Mouse (Mus musculus): Measurements from ENCODE around the gene Ap5b1. TPM values are rescaled to one million over a fixed set of nuclear protein-coding genes. Genes with fewer than 3 reads are reported as not detected.

Ap5b1 gene
- polyA plus RNA-seq, 1 experiment, result 37.1 TPM

DNA sequence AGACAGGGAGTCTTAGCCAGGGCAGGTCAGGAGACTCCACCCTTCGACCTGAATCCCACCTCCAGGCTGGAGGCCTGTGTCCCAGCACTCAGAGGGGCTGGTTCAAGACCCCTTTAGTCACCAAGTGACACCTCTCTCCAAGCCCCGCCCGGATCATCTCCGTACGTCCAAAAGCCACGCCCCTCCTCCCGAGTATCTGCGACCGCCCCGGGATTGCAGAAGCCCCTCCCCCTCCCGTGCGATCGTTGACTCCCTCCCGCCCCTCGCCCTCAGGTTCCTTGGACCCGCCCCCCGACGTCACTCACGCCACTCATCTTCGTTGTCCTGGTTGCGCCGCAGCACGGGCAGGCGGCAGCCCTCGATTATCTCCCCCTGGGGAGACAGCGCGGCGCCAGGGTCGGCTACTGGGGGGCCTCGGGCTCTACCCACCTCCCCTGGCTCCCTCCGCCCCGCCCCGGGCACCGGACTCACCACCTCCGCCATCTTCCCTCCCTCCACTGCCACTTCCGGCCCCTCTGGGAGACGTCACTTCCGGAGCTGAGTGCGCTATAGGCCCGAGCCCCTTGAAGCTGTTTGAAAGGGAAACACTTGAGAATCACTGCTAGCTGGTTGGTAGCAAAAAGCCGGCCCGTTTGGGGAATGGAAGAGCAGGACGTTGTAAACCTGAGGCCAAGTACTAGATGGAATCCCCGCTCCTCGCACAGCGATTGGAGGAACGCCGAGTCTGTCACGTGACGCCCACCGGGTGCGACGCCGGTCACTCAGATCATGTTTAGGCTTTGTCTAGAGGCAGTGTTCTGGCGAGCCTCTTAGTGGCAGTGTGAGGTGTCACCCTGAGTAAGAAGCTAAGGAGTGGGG, 42.0 kb downstream of the Ap5b1 start, which contains the start of gene Kat5:
Kat5 (minus strand) TSS at position 691 of the 858 bp plus-strand sequence.
- TF ChIP-seq POLR2A (IDR thresholded peaks at IDR 0.05; ENCODE audit: low read depth, low read length), result peak; percentile 76
- no peak; the same call in 1 of the 2 replicates for TF ChIP-seq CTCF (IDR thresholded peaks at IDR 0.05; ENCODE audit: extremely low read depth, insufficient read length, insufficient replicate concordance, low read depth, low read length)
- Histone ChIP-seq H3K36me3 (ENCODE audit: control insufficient read depth, insufficient read depth, low read length) (peaks cover 35% of the 10 kb centered on the region), H3K27me3 (ENCODE audit: control insufficient read depth, insufficient read depth, low read length) (no peaks in the 10 kb centered on the region), H3K4me3 (ENCODE audit: low read depth, low read length) (peak within 1 kb of the TSS; percentile 84), H3K27ac (ENCODE audit: insufficient read depth, low read depth, low read length) (peak within 1 kb of the TSS; percentile 88), H3K4me1 (ENCODE audit: control insufficient read depth, insufficient read depth, insufficient read length, low read length) (no peaks in the 10 kb centered on the region; the same call in 1 of the 2 replicates)
- WGBS, result 1% methylated on average over 55 of the region's 55 CpGs

DNA sequence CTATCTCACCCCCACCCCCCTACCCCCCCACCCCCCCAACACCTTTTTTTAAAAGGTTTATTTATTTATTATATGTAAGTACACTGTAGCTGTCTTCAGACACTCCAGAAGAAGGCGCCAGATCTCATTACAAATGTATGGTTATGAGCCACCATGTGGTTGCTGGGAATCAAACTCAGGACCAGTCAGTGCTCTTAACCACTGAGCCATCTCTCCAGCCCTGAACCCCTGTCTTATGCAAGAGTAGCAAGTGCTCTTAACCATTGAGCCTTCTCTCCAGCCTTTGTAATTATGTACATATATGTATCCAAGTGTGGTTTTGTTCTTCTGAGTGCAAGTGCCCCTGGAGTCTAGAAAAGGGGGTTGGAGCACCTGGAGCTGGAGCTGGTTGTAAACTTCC, 44.1 kb downstream of the Ap5b1 start:
- peaks cover 17% of the 10 kb centered on the region for H3K36me3 ChIP-seq (ENCODE audit: control insufficient read depth, insufficient read depth, low read length)
- 94% methylated on average over 1 of the region's 1 CpGs for WGBS
- H3K4me3 ChIP-seq (ENCODE audit: low read depth, low read length), result no peak overlapping the region
- no peaks in the 10 kb centered on the region; the same call in 1 of the 2 replicates for H3K4me1 ChIP-seq (ENCODE audit: control insufficient read depth, insufficient read depth, insufficient read length, low read length)
- no peaks in the 10 kb centered on the region for H3K27me3 ChIP-seq (ENCODE audit: control insufficient read depth, insufficient read depth, low read length)
- no peak overlapping the region for H3K27ac ChIP-seq (ENCODE audit: insufficient read depth, low read depth, low read length)
- TF ChIP-seq CTCF (IDR thresholded peaks at IDR 0.05; ENCODE audit: extremely low read depth, insufficient read length, insufficient replicate concordance, low read depth, low read length), result no peak
- no peak for TF ChIP-seq POLR2A (IDR thresholded peaks at IDR 0.05; ENCODE audit: low read depth, low read length)

DNA sequence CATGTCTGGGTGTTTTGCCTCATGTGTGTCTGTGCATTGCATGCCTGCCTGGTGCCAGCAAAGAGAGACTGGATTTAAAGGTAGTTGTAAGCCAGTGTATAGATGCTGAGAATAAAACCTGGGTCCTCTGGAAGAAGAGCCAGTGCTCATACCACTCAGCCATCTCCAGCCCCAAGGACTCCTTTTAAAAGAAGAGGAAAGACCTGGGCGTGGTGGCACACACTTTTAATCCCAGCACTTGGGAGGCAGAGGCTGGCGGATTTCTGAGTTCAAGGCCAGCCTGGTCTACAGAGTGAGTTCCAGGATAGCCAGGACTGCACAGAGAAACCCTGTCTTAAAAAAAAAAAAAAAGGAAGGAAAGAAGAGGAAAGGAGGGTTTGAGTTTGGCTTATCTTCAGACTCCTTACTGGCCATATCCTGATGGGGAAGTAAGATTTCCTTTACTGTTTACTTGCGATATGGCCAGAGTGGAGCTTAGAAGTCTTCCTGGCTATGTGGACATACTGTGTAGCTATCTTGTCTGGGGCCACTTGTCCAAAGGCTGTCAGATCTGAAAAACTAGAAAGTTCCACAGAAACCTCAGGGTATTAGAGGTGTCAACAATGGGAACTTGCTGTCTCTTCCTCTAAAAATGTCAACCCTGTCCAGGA, 45.1 kb downstream of the Ap5b1 start:
- H3K36me3 ChIP-seq (ENCODE audit: control insufficient read depth, insufficient read depth, low read length), result peaks cover 8% of the 10 kb centered on the region; the same call in 1 of the 2 replicates
- H3K4me3 ChIP-seq (ENCODE audit: low read depth, low read length), result no peak overlapping the region
- H3K4me1 ChIP-seq (ENCODE audit: control insufficient read depth, insufficient read depth, insufficient read length, low read length), result no peaks in the 10 kb centered on the region; the same call in 1 of the 2 replicates
- TF ChIP-seq POLR2A (IDR thresholded peaks at IDR 0.05; ENCODE audit: low read depth, low read length) (no peak), CTCF (IDR thresholded peaks at IDR 0.05; ENCODE audit: extremely low read depth, insufficient read length, insufficient replicate concordance, low read depth, low read length) (no peak)
- 72% methylated on average over 3 of the region's 3 CpGs for WGBS
- no peaks in the 10 kb centered on the region for H3K27me3 ChIP-seq (ENCODE audit: control insufficient read depth, insufficient read depth, low read length)
- H3K27ac ChIP-seq (ENCODE audit: insufficient read depth, low read depth, low read length), result no peak overlapping the region

DNA sequence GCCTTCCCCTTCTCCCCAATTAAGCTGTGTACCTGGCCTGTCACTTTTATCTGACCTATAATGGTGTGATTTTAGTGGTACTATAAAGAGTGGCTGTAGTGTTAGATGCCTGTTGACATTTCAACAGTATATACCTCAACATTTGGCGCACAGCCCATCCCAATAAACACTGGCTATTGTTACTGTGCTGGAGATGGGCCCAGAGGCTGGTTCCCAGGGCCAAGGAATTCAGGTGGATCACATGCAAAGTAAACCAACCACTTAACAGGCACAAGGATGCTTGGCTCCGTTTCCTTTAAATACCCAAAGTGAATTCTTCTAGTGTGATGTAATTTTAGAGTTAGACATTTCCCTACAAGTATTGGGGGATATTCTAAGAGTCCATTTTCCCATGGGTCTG, 47.1 kb downstream of the Ap5b1 start:
- Histone ChIP-seq H3K4me3 (ENCODE audit: low read depth, low read length) (no peak overlapping the region), H3K36me3 (ENCODE audit: control insufficient read depth, insufficient read depth, low read length) (no peaks in the 10 kb centered on the region), H3K4me1 (ENCODE audit: control insufficient read depth, insufficient read depth, insufficient read length, low read length) (peaks cover 4% of the 10 kb centered on the region; the same call in 1 of the 2 replicates), H3K27ac (ENCODE audit: insufficient read depth, low read depth, low read length) (no peak overlapping the region), H3K27me3 (ENCODE audit: control insufficient read depth, insufficient read depth, low read length) (no peaks in the 10 kb centered on the region)
- WGBS, result 16% methylated on average over 2 of the region's 2 CpGs
- TF ChIP-seq CTCF (IDR thresholded peaks at IDR 0.05; ENCODE audit: extremely low read depth, insufficient read length, insufficient replicate concordance, low read depth, low read length) (no peak), POLR2A (IDR thresholded peaks at IDR 0.05; ENCODE audit: low read depth, low read length) (no peak)

DNA sequence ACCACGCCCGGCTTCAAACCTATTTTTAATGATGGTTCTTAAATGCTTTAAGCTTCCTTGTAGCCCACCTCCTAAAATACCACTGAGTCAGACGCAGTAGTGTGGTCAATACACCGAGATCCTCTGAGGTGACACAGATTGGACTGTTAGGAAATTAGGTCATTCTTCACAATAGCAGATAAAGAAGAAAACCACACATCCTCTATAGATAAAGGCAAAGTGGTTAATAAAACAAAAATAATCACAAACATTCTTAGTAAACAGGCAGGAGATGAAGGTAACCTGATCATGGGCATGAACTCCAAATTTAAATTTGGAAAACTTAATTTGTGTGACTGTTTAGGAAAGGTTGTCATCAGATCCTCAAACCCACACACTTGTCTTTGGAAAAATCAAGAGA, 52.2 kb downstream of the Ap5b1 start:
- H3K27me3 ChIP-seq (ENCODE audit: control insufficient read depth, insufficient read depth, low read length), result no peaks in the 10 kb centered on the region
- no peak overlapping the region for H3K27ac ChIP-seq (ENCODE audit: insufficient read depth, low read depth, low read length)
- WGBS, result 78% methylated on average over 4 of the region's 4 CpGs
- peaks cover 4% of the 10 kb centered on the region; the same call in 1 of the 2 replicates for H3K4me1 ChIP-seq (ENCODE audit: control insufficient read depth, insufficient read depth, insufficient read length, low read length)
- TF ChIP-seq POLR2A (IDR thresholded peaks at IDR 0.05; ENCODE audit: low read depth, low read length), result no peak
- TF ChIP-seq CTCF (IDR thresholded peaks at IDR 0.05; ENCODE audit: extremely low read depth, insufficient read length, insufficient replicate concordance, low read depth, low read length), result no peak
- H3K4me3 ChIP-seq (ENCODE audit: low read depth, low read length), result no peak overlapping the region
- H3K36me3 ChIP-seq (ENCODE audit: control insufficient read depth, insufficient read depth, low read length), result no peaks in the 10 kb centered on the region

Other genes with a start within 250 kb of the Ap5b1 start
- not detected in 2 replicates for gene Catsper1, start 232.3 kb upstream of the Ap5b1 start, polyA plus RNA-seq (2012; rRNA removed)
- 226 and 874 TPM in 2 replicates for gene Cst6, start 218.5 kb upstream of the Ap5b1 start, polyA plus RNA-seq (2012; rRNA removed)
- 11.8 and 27.0 TPM in 2 replicates for gene Eif1ad, start 201.3 kb upstream of the Ap5b1 start, polyA plus RNA-seq (2012; rRNA removed)
- gene Banf1, start 200.9 kb upstream of the Ap5b1 start, polyA plus RNA-seq (2012; rRNA removed), result 63.6 and 100 TPM in 2 replicates
- gene Sart1, start 179.3 kb upstream of the Ap5b1 start, polyA plus RNA-seq (2012; rRNA removed), result 7.3 and 27.7 TPM in 2 replicates
- gene Tsga10ip, start 165.5 kb upstream of the Ap5b1 start, polyA plus RNA-seq (2012; rRNA removed), result 1.4 and 8.3 TPM in 2 replicates
- gene Drap1, start 143.0 kb upstream of the Ap5b1 start, polyA plus RNA-seq (2012; rRNA removed), result 32.9 and 63.2 TPM in 2 replicates
- gene AI837181, start 142.9 kb upstream of the Ap5b1 start, polyA plus RNA-seq (2012; rRNA removed), result 41.8 and 76.3 TPM in 2 replicates
- 0.91 and 2.6 TPM in 2 replicates for gene Fosl1, start 120.5 kb upstream of the Ap5b1 start, polyA plus RNA-seq (2012; rRNA removed)
- 3.3 and 4.4 TPM in 2 replicates for gene Ccdc85b, start 110.1 kb upstream of the Ap5b1 start, polyA plus RNA-seq (2012; rRNA removed)
- 72.5 and 143 TPM in 2 replicates for gene Fibp, start 107.4 kb upstream of the Ap5b1 start, polyA plus RNA-seq (2012; rRNA removed)
- gene Ctsw, start 99.5 kb upstream of the Ap5b1 start, polyA plus RNA-seq (2012; rRNA removed), result 8.2 and 10.2 TPM in 2 replicates
- 22.4 and 26.5 TPM in 2 replicates for gene Efemp2, start 94.1 kb upstream of the Ap5b1 start, polyA plus RNA-seq (2012; rRNA removed)
- gene Mus81, start 79.6 kb upstream of the Ap5b1 start, polyA plus RNA-seq (2012; rRNA removed), result 19.9 and 29.1 TPM in 2 replicates
- gene Cfl1, start 77.6 kb upstream of the Ap5b1 start, polyA plus RNA-seq (2012; rRNA removed), result 320 and 703 TPM in 2 replicates
- 0.19 TPM in 1 of 2 replicates, not detected in the other for gene 1700020D05Rik, start 64.2 kb upstream of the Ap5b1 start, polyA plus RNA-seq (2012; rRNA removed)
- 1.7 and 3.2 TPM in 2 replicates for gene Snx32, start 57.5 kb upstream of the Ap5b1 start, polyA plus RNA-seq (2012; rRNA removed)
- 28.5 and 55.3 TPM in 2 replicates for gene Ovol1, start 7.4 kb upstream of the Ap5b1 start, polyA plus RNA-seq (2012; rRNA removed)
- gene Rnaseh2c, start 33.8 kb downstream of the Ap5b1 start, polyA plus RNA-seq (2012; rRNA removed), result 47.0 and 68.0 TPM in 2 replicates
- 19.0 and 40.4 TPM in 2 replicates for gene Kat5, start 42.2 kb downstream of the Ap5b1 start, polyA plus RNA-seq (2012; rRNA removed)
- gene Rela, start 69.5 kb downstream of the Ap5b1 start, polyA plus RNA-seq (2012; rRNA removed), result 35.8 and 61.0 TPM in 2 replicates
- gene Sipa1, start 95.7 kb downstream of the Ap5b1 start, polyA plus RNA-seq (2012; rRNA removed), result 35.1 and 54.0 TPM in 2 replicates
- gene Map3k11, start 120.7 kb downstream of the Ap5b1 start, polyA plus RNA-seq (2012; rRNA removed), result 65.8 and 169 TPM in 2 replicates
- gene Pcnx3, start 120.9 kb downstream of the Ap5b1 start, polyA plus RNA-seq (2012; rRNA removed), result 85.4 and 150 TPM in 2 replicates
- 0.57 TPM in 1 of 2 replicates, not detected in the other for gene Kcnk7, start 136.3 kb downstream of the Ap5b1 start, polyA plus RNA-seq (2012; rRNA removed)
- gene Ehbp1l1, start 158.3 kb downstream of the Ap5b1 start, polyA plus RNA-seq (2012; rRNA removed), result 62.1 and 100 TPM in 2 replicates
- 69.8 and 126 TPM in 2 replicates for gene Fam89b, start 161.6 kb downstream of the Ap5b1 start, polyA plus RNA-seq (2012; rRNA removed)
- 28.2 and 30.2 TPM in 2 replicates for gene Ltbp3, start 172.9 kb downstream of the Ap5b1 start, polyA plus RNA-seq (2012; rRNA removed)
- 37.1 and 52.5 TPM in 2 replicates for gene Scyl1, start 203.4 kb downstream of the Ap5b1 start, polyA plus RNA-seq (2012; rRNA removed)